Mouse (Mus musculus) kidney, postnatal 36 days (tissue): ENCODE results near the gene Olfr281.

ENCODE experiments used
- DNase-seq, 2 experiments: peaks; one replicate each; pipeline ENCODE4 v3.0.0; 2021 to 2022; ENCODE audit warnings: mixed read lengths in 2 of 2

The Olfr281 gene

DNA sequence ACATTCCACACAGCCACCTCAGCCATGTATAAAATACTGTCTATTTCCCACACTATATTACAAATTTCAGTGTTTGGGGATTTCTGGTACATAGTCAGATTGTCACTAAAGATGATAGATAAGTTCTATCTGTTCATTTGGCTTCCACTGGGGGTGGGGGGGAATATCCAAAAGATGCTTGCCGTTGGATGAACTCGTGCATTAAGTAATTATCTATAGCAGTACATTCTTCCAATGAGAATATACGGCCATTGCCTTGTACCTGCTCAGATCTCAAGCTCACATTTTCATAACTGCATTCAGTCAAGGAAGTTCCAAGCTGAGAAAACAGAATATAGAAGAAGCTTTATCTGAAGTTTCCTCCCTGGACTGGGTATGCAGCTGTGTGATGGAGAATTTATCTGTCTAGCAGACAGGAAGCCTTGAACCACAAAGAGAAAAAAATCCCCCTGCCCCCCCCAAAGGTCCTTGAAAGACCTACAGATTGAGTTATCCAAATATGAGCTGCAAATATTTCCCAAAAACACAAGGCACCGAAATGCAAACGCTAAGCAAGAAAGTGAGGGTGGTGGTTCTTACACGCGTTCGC lies 34.1 kb downstream of the Olfr281 start:
- DNase-seq: no peak

DNA sequence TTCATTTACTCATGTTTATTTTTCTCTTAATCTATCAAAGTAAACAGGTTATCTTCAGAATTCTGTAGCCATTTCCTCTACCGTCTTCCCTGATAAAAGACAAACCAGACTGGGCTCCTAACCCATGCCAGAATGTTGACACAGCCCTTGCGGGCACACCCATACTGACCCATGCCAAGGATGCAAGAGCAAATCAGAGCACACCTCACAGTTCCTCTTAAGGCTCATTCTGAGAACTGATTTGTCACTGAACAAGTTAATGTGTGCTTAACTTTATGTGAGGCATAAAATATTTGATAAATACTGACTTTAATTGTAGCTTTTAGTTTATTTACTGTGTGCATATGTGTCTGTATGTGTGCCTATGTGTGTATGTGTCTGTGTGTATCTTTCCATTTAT lies 38.9 kb downstream of the Olfr281 start:
- no peak for DNase-seq

- no peak for DNase-seq
Measured at GRCm38 (mm10) chr15:98492102-98492501, 39.7 kb downstream of the Olfr281 start, which contains the start of gene Olfr279. Gene Olfr279 (plus strand): TSS chr15:98492402.

GRCm38 (mm10) chr15:98497631-98498030 lies 45.2 kb downstream of the Olfr281 start:
- DNase-seq: no peak

DNA sequence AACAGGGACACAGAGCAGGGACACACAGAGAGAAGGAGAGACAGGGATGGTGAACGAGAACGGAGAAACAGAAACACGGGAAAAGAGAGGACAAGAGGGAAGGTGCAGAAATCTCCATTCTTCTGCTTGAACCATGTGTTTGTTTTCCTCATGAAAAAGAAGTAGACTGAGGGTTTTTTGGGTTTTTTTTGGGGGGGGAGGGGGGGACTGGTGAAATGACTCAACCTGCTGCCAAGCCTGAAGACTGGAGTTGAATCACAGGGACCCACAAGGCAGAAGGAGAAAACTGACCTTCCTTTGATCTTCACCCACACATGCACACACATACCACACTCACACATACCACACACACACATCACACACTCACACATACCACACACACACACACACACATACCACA lies 50.9 kb downstream of the Olfr281 start:
- no peak for DNase-seq

- DNase-seq: peak; percentile 52 to 89
Measured at GRCm38 (mm10) chr15:98504514-98504913, 52.1 kb downstream of the Olfr281 start.

DNA sequence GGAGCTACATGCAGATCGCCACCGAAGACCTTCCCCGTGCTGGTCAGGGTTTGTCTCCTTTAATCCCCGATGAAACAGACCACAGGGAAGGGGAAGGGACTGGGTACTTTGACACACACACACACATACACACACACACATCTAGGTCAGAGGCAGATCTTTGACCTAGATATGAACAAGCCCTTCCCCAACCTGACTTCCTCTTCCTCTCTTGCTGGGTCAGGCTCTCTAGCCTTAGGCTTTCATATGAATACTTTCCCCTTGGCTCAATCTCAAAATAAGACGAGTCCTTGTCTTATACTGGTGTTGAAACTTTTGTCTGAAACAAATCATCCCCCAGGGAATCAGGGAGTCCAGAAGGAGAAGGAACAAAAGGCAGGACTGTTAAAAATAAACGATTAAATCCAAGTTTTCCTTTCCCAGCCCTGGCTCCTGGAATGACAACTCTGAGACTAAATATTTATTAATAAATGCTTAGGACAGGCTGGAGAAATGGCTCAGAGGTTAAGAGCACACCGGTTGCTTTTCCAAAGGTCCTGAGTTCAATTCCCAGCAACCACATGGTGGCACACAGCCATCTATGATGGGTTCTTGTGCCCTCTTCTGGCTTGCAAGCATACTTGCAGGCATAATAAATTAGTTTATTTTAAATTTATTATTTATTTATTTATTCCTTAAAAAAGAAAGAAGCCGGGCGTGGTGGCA lies 54.0 kb downstream of the Olfr281 start:
- DNase-seq: peak; percentile 26 to 44

DNA sequence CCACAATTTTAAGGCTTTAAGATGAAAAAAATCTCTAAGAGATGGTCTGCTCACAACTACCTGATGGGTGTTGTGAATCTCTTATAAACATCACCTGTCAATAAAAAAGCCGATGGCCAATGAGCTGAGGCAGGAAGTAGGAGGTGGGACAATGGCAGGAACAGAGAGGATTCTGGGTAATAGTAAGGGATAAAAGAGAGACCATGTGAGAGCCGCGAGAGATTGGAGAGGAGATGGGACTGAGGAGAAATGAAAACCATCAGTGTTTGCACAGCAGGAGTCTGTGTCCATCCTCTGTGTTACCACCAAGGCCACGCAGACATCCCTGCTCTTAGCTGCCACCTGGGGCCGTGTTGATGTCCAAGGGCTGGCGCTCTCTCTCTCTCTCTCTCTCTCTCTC lies 54.9 kb downstream of the Olfr281 start:
- no peak for DNase-seq

GRCm38 (mm10) chr15:98509387-98509786 lies 57.0 kb downstream of the Olfr281 start:
- no peak for DNase-seq
